Mouse (Mus musculus) thymus, adult 2 months (tissue): Measurements from ENCODE around the gene Uqcc3.

Experiments used
- CTCF ChIP-seq: fragments of 200-500 bp; IDR thresholded peaks from 2 replicates; pipeline ENCODE4 v1.5.1; 2012; ENCODE audit warnings: mild to moderate bottlenecking, control low read depth, low read length, moderate library complexity, borderline replicate concordance; ENCODE audit not compliant: control insufficient read depth, poor library complexity, insufficient read depth; ENCODE audit errors: extremely low read depth
- POLR2A ChIP-seq: fragments of 200-500 bp; IDR thresholded peaks from 2 replicates; pipeline ENCODE4 v1.6.1; 2012; ENCODE audit warnings: mild to moderate bottlenecking, low read length, control low read depth, moderate library complexity; ENCODE audit not compliant: control insufficient read depth, poor library complexity, insufficient read depth; ENCODE audit errors: extremely low read depth

DNA sequence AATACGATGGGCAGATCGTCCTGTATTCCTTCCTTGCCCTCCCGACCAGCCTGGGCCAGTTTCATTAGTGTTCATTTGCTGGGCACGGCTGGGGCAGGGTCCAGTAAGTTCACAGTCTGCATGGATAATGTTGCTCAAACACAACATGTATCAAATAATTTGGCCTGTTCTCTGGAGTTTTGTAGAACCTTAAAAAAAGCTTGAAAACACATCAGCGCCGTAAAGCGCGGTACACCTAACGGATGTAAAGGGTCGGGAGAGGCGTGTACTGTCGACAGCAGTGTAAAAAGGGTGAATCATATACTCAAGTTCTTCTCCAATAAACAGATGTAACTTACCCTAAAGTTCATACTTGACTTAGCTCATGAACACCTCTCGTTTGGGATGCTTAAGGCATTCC lies 17.9 kb upstream of the Uqcc3 start:
- TF ChIP-seq POLR2A (no peak), CTCF (no peak)
